Mouse (Mus musculus) urinary bladder, postnatal 10 days (tissue): Measurements from ENCODE around the gene Sort1.

Source experiments
- DNase-seq: peaks from one replicate; pipeline ENCODE4 v3.0.0; 2022; ENCODE audit warnings: low spot score

Gene Sort1

DNA sequence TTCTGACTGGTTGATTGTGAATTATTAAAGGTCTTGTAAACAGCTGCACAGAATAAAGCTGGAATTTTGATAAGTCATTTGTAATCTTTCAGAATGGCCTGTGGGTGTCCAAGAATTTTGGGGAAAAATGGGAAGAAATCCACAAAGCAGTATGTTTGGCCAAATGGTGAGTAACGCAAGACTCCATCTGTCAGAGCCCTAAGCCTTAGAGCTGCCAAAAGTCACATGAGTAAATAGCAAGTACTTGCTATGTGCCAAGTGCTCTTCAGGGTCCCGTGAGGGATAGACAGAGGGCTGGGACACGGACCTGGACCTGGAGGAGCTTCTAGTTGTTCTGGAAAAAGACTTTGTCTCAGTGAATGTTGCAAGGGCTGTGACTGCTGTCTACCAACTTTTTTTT lies 44.0 kb downstream of the Sort1 start:
- DNase-seq, result no peak

DNA sequence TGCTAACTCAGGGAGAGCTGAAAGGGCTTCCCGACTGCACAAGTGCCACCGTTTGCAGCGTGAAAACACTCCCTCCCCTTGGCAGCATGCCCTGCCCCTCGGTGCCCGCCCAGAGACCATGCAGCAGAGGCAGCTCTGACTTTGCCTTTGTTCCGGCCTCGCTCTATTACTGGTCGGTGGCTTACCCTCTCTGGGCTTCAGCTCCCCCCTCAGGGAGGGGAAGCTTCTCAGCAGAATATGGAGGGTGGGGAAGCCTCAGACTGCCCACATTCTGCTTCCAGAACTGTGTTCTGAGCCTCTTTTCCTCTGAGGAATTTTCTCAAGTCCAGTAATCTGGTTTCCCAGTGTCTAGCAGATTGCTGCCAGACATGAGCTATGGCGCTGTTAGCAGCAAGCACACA lies 44.6 kb downstream of the Sort1 start:
- DNase-seq, result no peak

- DNase-seq, result no peak
Observed at GRCm38 (mm10) chr3:108330812-108331211, 46.9 kb downstream of the Sort1 start.

- no peak for DNase-seq
Observed at GRCm38 (mm10) chr3:108336878-108337277, 53.0 kb downstream of the Sort1 start.

- no peak for DNase-seq
Observed at GRCm38 (mm10) chr3:108341040-108341439, 57.2 kb downstream of the Sort1 start.

DNA sequence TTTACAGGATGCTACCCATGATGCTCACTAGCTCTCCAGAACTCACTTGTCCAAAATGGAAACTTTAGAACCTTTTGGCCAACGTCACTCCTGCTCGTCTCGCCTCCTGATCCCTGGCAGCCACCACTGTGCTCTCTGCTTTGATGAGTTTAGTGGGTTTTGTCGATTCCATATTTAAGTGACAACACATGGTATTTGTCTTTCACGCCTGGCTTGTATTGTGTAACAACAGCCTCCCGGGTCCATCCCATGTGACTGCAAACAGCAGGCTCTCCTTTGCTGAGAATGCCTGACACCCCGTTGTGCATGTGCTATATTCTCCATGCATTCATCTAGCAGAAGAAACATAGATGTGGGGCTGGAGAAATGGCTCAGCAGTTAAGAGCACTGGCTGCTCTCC lies 58.3 kb downstream of the Sort1 start:
- no peak for DNase-seq

DNA sequence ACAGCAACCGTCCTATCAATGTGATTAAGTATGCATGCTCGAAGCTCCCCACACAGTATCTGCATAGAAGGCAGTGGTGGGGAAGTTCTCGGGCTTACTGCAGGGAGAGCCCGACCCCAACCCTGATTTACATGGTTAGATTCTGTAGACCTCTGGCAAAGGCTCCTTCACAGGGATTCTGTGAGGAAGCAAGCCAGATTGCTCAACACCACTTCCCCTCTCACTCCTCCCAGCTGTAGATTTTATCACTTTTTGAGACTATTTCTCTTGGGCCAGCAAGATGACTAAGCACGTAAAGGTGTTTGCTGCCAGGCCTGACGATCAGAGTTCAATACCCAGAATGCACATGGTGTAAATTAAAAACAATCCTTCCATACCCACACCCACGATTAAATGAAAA lies 62.0 kb downstream of the Sort1 start:
- no peak for DNase-seq

DNA sequence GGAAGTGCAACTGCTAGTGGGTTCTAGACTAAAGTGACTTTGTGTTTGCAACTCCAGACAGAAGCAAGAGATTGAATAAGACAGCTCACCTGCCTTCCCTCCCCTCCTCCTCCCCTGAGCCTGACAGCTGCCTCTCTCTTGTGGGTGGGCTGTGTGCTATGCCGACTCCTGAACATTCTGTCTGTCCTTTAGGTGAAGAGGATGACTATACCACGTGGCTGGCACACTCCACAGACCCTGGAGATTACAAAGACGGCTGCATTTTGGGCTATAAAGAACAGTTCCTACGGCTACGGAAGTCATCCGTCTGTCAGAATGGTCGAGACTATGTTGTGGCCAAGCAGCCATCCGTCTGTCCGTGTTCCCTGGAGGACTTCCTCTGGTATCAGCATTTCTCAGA lies 64.5 kb downstream of the Sort1 start:
- DNase-seq, result no peak

DNA sequence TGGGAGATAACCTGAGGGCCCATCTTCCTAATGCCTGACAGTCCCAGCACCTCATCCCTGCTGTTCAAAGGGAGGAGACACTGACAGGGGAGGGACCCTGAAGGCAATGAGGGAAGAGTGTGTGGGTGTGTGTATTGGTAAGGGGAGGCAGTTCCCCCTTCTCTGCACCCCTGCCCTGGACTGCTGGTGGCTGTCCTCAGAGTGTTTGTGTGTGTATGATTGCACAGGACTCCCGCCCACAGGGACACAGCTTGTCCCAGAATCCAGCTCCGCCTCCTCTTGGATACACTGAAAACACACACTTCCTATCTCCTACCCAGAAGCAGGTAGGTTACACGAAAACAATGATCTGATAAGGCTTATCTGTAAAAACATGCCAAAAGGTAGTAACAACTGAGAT lies 71.4 kb downstream of the Sort1 start:
- DNase-seq, result no peak

- no peak for DNase-seq
Observed at GRCm38 (mm10) chr3:108357051-108357450, 73.2 kb downstream of the Sort1 start.

DNA sequence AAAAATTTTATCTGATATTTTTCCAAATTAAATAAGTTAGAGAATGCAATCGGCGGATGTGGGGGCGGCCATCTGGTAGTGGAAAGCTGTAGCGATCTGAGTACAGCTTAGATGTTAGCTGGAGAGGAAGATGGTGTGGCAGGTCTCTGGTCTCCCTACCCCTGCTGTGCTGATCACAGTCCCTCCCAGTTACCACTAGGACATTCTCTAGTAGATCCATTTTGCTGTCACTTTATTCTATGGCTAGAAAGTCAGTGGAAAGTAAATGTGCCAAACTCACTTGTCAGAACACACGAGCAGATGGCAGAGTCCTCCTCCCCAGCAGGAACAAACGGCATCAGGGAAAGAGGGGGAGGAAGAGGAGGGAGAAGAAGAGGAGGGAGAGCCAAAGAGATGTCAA lies 74.6 kb downstream of the Sort1 start:
- DNase-seq, result no peak

DNA sequence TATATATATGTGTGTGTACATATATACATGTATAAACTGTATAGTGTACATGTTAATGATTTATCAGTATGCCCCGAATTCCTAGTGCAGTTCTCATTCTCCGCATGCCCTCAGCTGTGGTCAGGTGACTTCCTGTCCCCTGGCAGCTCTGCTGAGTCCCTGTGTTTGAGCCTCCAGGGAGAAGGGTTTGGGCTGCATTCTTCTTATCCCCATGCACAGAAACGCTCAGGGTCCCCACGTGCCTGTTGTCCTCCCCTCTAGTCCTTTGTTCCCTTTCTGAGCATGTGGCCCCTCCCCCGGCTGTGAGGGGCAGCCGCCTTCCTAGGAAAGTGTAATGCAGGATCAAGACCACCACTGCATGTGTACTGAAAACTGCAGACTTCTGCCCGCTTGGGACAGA lies 77.0 kb downstream of the Sort1 start:
- DNase-seq, result no peak

- no peak for DNase-seq
Observed at GRCm38 (mm10) chr3:108363626-108364025, 79.7 kb downstream of the Sort1 start.

- no peak for DNase-seq
Observed at GRCm38 (mm10) chr3:108364270-108364995, 80.6 kb downstream of the Sort1 start, which contains the start of gene Mybphl. Mybphl (plus strand) TSS chr3:108364911.

DNA sequence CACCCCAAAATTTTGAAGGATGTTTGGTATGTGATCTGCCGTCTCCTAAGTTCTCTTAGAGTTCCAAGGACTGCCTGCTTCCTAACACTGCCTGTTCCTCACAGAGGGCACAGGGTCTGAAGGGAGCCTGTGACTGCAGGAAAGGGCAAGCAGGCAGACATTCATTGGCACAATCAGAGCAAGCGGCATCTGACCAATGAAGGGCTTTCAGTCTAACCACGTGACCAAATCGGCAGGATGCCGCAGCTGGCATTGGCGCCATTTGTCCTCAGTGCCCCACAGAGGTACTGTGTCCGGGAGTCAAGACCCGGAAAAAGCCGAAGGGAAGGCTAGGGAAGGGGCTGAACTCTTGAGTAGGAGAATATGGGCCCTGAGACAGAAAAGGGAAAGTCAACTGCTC lies 83.3 kb downstream of the Sort1 start:
- no peak for DNase-seq

DNA sequence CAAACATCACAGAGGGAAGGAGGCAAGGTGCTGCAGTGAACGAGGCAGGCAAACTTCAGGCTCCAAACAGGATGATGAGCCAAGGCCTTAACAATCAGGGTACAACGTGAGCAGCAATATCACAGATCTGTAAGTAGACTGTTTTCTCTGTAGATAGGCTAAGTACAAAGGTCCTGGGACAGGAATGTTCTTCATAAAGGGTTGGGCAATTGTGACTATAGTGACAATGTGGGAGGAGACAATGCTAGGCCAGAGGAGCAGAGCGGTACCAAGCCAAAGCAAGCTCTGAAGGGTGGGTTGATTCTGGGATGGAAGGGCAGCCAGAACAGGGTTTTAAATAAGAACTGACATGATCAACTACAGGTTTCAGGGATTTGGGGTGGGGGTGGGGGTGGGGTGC lies 83.9 kb downstream of the Sort1 start:
- DNase-seq, result no peak

- DNase-seq, result no peak
Observed at GRCm38 (mm10) chr3:108368721-108369120, 84.8 kb downstream of the Sort1 start.

- no peak for DNase-seq
Observed at GRCm38 (mm10) chr3:108372274-108372673, 88.4 kb downstream of the Sort1 start.

- DNase-seq, result no peak
Observed at GRCm38 (mm10) chr3:108372691-108373090, 88.8 kb downstream of the Sort1 start.

DNA sequence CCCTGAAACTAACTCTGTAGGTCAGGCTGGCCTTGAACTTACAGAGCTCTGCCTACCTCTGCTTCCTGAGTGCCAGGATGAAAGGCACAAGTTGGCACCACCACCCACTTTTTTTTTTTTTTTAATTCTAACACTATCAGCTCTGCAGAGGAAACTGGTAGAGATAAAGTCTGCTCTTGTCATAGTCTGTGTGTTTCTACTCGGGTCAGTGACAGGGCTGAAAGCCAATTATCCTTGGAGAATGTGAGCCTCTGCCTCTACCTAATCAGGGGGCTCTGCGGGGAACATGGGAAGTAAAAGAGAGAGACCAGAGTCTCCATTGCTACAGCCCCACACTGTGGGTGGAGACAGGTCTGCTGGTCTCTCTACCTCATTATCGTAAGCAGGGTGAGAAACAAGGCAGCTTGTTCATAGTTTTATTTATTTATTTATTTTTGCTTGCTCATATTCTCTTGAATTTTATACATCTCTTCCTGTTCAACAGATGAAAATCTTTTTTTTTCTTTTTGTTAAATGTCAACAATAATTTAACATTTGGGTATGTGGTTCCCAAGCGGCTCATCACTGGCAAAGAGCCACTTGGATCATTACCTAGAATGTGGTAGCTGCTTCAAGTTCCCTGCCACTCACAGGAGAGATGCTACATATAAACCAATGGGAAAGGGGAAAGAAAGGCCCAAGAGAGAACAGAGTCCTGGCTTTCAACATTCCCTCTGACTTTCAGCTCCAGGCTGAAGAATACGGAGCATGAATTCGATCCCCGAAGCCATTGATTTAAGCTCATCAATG lies 95.2 kb downstream of the Sort1 start:
- no peak for DNase-seq

DNA sequence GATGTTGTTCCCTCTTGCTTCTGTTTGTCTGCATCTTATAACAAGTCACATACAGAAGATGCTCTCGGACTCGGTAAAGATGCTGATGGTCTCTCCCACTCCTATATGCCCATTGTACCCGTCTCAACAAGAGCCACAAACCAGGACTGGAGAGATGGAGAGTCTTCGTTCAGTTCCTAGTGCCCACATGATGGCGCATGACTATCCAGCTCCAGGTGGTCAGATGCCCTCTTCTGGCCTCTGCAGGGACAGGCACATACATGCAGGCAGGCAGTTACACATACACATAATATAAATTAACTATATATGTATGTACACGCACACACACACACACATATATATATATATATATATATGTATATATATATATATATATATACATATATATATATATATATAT lies 96.8 kb downstream of the Sort1 start:
- no peak for DNase-seq

- no peak for DNase-seq
Observed at GRCm38 (mm10) chr3:108381945-108382875, 98.3 kb downstream of the Sort1 start.
